Mouse (Mus musculus): ENCODE measurements around the gene Rhd.

GRCm38 (mm10) chr4:134930684-134931481, 66.5 kb downstream of the Rhd start, which contains the start of gene Syf2:
- TF ChIP-seq CTCF (IDR thresholded peaks at IDR 0.05; ENCODE audit: extremely low read depth, insufficient read depth, insufficient read length, insufficient replicate concordance) (no peak), POLR2A (IDR thresholded peaks at IDR 0.05; ENCODE audit: low read depth, low read length) (no peak; the same call in 1 of the 2 replicates)

Measured in spleen, adult 2 months (tissue).